Mouse (Mus musculus): ENCODE results near the gene Nprl2. TPM values are rescaled to one million over a fixed set of nuclear protein-coding genes. Genes with fewer than 3 reads are reported as not detected.

Nprl2 gene
- 41.9 and 48.0 TPM in 2 replicates for polyA plus RNA-seq (2015; fragmentation: Nextera tagmentation; extraction: Ambion mirVana)

DNA sequence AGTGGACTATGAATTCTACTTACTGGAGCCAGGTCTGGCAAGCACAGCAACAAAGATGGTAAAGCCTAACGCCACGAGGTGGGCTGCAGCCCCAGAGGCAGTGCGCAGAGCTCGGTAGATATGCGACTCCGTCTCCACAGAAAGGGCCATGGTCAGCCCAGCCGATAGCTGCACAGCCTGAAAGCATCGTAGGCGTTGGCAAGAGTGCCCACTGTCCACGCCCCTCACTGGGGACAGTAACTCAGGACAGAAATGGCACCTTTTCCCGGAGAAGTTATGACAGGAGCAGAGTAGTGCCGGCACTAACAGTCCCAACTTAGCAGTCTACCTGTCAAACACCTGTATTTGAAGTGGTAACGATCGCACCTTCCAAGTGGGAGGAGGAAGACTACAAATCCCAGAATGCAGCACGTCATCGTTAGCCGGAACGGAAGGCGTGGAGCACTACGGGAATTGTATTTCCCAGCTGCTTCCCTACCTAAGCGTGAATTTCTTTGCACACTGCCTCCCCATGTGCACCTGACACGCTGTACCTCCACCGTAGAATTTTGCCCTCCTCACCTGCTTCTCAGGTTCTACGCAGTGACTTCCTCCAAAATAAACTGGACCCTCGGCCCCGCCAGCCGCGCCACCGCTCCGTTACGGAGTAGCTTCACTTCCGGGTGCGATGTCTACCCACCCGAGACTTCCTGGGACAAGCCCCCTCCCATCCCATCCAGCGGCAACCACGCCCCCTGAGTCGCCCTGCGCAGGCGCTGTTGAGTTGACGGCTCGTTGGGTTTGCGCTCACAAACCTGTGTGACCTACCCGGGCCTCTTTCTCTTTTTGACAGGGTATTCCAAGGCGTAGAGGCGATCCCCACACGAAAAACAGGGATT lies at the start of gene Nprl2, which contains the start of gene Cyb561d2:
Gene Nprl2, plus strand, starts transcription at position 753 of the 878 bp plus-strand sequence.
Gene Cyb561d2, minus strand, starts transcription at position 720 of the 878 bp plus-strand sequence.
- Histone ChIP-seq H3K36me3 (peaks cover 56% of the 10 kb centered on the region), H3K4me2 (replicated peaks) (peak within 1 kb of the TSS; percentile 91), H3K27me3 (no peaks in the 10 kb centered on the region), H3K9me3 (replicated peaks) (no peaks in the 10 kb centered on the region), H3K4me3 (replicated peaks) (peak within 1 kb of the TSS; percentile 81), H3K4me1 (peaks cover 37% of the 10 kb centered on the region), H3K9ac (peak within 1 kb of the TSS; percentile 59), H3K27ac (replicated peaks) (peak within 1 kb of the TSS; percentile 75)
- peak; percentile 85 for ATAC-seq (ENCODE audit: insufficient number of reproducible peaks, low FRiP score, low TSS enrichment, low read depth)
- WGBS = under 1% methylated on average over 46 of the region's 46 CpGs

DNA sequence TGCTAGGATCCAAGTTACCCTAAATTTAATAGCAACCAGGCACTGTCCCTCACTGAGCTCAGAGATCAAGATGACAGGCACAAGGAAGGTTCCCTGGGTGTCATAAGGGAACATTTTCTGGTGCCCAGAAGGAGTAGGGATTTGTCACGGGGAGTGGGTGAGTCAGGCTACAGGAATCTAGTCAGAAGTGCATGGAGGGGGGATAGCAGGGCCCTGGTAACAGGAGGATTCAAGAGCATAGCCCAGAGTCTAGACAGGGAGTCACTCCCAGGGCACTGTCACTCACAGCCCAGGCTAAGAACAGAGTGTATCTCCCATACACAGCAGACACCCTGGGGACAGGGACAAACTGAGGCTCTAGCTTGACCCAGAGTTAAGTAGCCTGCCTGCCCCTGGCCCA lies 48.5 kb upstream of the Nprl2 start:
- H3K4me2 ChIP-seq (replicated peaks) = no peak overlapping the region
- no peaks in the 10 kb centered on the region for H3K27me3 ChIP-seq
- no peaks in the 10 kb centered on the region for H3K36me3 ChIP-seq
- peak; percentile 26; the same call in 1 of the 2 replicates for ATAC-seq (ENCODE audit: insufficient number of reproducible peaks, low FRiP score, low TSS enrichment, low read depth)
- no peak overlapping the region for H3K4me3 ChIP-seq (replicated peaks)
- no peak overlapping the region for H3K27ac ChIP-seq (replicated peaks)
- H3K9ac ChIP-seq = no peak overlapping the region
- H3K9me3 ChIP-seq (replicated peaks) = no peaks in the 10 kb centered on the region
- peaks cover 10% of the 10 kb centered on the region; the same call in 1 of the 2 replicates for H3K4me1 ChIP-seq
- WGBS = 4% methylated on average over 1 of the region's 1 CpGs

DNA sequence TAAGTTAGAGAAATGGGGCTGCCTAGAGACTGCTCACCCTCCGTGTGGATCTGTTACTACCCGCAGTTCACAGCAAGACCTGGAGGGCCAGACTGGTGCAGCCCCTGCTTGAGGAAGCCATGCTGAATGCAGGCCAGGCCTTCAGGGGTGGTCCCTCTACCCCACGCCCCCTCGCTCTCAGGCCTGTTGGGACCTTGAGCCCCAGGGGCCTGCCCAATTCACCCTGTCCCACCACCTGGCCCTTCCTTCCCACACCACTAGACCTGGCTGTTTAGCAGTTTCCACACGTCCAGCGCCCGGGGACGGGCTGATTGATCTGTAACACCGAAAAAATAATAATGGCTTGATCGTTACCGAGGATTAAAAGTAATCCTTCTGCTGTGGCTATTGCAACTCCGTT lies 47.8 kb upstream of the Nprl2 start:
- peaks cover 10% of the 10 kb centered on the region; the same call in 1 of the 2 replicates for H3K4me1 ChIP-seq
- no peak for ATAC-seq (ENCODE audit: insufficient number of reproducible peaks, low FRiP score, low TSS enrichment, low read depth)
- no peak overlapping the region for H3K9ac ChIP-seq
- no peak overlapping the region for H3K4me3 ChIP-seq (replicated peaks)
- H3K9me3 ChIP-seq (replicated peaks) = no peaks in the 10 kb centered on the region
- WGBS = 71% methylated on average over 12 of the region's 12 CpGs
- no peak overlapping the region for H3K4me2 ChIP-seq (replicated peaks)
- no peaks in the 10 kb centered on the region for H3K27me3 ChIP-seq
- no peaks in the 10 kb centered on the region for H3K36me3 ChIP-seq
- no peak overlapping the region for H3K27ac ChIP-seq (replicated peaks)

DNA sequence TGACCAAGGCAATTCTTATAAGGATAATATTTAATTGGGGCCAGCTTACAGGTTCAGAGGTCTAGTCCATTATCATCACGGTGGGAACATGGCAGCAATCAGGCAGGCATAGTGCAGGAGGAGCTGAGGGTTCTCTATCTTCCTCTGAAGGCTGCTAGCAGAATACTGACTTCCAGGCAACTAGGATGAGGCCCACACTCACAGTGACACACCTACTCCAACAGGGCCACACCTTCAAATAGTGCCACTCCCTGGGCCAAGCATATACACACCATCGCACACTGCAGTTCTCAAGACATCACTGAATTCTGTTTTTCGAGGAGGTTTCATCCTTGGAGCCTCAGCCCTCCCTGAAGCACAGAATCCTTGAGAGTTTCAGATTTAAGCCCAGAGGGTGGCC lies 45.7 kb upstream of the Nprl2 start:
- Histone ChIP-seq H3K36me3 (no peaks in the 10 kb centered on the region), H3K4me3 (replicated peaks) (no peak overlapping the region), H3K9ac (no peak overlapping the region), H3K4me2 (replicated peaks) (no peak overlapping the region), H3K9me3 (replicated peaks) (no peaks in the 10 kb centered on the region), H3K27me3 (no peaks in the 10 kb centered on the region), H3K27ac (replicated peaks) (no peak overlapping the region), H3K4me1 (0 out of 2 replicates have a peak, but pooled peaks cover 10% of the 10 kb centered on the region)
- WGBS = 81% methylated on average over 3 of the region's 3 CpGs
- ATAC-seq (ENCODE audit: insufficient number of reproducible peaks, low FRiP score, low TSS enrichment, low read depth) = no peak

DNA sequence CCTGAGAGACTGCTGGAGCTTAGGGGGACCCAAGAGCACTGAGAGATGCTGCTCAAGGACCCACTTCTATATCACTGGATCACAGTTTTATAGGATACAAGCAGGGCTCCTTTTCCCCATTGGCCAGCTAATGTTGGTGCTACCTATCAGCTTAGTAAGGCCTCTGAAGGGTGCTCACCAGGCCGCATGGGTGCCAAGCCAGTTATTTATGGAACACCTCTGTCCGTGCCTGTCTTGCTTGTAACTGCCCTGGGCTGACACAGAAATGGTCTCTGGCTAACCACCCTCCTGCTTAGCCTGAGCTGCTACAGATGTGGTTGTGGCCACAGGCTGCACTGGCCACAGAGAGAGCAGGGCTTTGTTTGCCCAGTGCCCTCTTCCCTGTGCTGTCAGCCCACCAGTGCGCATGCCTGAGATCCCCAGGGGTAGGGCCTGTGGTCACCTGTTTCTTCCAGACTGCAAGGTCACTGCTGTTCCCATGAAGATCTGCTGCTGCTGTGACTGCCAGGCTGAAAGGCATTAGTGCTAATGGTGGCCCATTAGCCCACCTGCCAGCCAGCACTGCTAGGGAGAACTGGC lies 41.2 kb upstream of the Nprl2 start:
- 82% methylated on average over 3 of the region's 3 CpGs for WGBS
- ATAC-seq (ENCODE audit: insufficient number of reproducible peaks, low FRiP score, low TSS enrichment, low read depth) = no peak
- Histone ChIP-seq H3K4me3 (replicated peaks) (no peak overlapping the region), H3K27ac (replicated peaks) (no peak overlapping the region), H3K9me3 (replicated peaks) (no peaks in the 10 kb centered on the region), H3K4me1 (no peaks in the 10 kb centered on the region), H3K27me3 (no peaks in the 10 kb centered on the region), H3K4me2 (replicated peaks) (no peak overlapping the region), H3K36me3 (no peaks in the 10 kb centered on the region), H3K9ac (no peak overlapping the region)

DNA sequence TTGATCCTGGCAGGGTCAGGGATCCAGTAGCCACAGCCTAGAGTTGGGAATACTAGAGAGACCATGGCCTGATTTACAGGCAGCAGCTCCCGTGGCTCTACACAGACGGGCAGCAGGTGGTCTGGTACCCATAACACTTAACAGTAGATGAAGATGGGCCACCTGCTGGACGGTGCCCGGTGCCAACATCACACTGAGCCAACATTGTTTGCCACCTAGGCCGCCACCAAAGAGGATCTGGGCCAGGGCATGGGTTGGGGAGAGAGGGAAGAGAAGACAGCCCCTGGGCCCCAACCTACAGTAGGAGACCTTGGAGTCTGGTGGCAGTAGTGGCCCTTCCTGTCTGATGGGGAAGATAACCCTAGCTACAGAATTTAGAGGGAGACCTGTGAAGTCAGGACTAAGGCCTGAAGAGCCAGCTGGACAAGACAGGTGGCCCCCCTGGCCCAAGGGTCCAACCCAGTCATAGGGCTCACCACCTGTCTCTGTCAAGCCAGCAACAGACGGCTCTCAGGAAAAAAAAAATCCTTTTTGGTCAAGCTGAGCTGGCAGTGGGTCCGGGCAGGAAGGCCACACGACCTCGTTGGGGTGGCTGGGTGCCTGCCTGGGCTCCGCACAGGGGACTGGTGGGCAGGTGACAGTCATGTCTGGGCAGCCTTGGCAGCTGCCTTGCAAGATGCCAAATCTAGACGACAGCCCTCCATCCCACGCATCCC lies 39.7 kb upstream of the Nprl2 start:
- no peak overlapping the region for H3K9ac ChIP-seq
- no peak overlapping the region for H3K4me2 ChIP-seq (replicated peaks)
- WGBS = 86% methylated on average over 12 of the region's 12 CpGs
- H3K4me1 ChIP-seq = peaks cover 3% of the 10 kb centered on the region
- H3K36me3 ChIP-seq = no peaks in the 10 kb centered on the region
- no peak for ATAC-seq (ENCODE audit: insufficient number of reproducible peaks, low FRiP score, low TSS enrichment, low read depth)
- no peaks in the 10 kb centered on the region for H3K9me3 ChIP-seq (replicated peaks)
- no peak overlapping the region for H3K4me3 ChIP-seq (replicated peaks)
- no peaks in the 10 kb centered on the region for H3K27me3 ChIP-seq
- H3K27ac ChIP-seq (replicated peaks) = no peak overlapping the region

DNA sequence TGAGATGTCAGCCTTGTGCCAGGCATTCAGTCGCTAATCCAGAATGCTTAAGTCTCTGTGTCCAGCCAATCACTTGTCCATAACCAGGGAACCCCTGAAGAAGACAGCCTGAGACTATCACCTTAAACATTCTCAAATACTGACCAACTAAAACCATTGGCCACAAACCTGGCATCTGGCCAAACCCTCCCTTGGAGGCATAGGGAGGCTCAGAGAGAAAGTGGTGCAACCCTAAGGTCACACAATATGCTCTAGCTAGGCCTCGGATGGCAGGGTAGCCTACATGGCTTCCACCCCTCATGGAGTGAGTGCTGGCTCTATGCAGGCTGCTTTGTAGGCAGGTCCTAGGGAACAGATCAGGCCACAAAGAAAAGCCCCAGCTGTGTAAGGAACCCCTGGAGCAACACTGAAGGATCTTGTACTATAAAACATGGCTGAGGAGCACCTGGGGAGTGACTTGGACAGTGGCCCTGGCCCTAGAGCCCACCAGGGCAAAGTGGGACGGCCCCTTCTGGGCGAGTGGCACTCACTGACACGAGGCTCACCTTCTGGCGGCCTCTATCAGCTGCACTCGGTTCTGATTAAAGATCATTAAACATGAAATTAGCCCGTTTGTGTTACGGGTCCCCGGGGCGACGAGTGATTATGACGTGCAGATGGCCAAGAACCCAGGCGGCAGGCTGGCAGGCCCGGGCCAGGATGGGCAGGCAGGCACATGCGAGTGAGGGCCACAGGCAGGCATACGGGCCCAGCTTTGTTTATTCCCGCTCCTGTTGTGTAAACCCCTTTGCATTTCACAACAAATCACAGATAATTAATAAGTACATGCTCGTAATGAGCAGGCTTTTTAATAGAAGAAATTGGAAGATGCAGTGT lies 37.1 kb upstream of the Nprl2 start:
- 56% methylated on average over 19 of the region's 19 CpGs for WGBS
- no peak overlapping the region for H3K27ac ChIP-seq (replicated peaks)
- no peak for ATAC-seq (ENCODE audit: insufficient number of reproducible peaks, low FRiP score, low TSS enrichment, low read depth)
- no peaks in the 10 kb centered on the region for H3K36me3 ChIP-seq
- peaks cover 29% of the 10 kb centered on the region for H3K4me1 ChIP-seq
- no peaks in the 10 kb centered on the region for H3K27me3 ChIP-seq
- H3K4me2 ChIP-seq (replicated peaks) = no peak overlapping the region
- H3K4me3 ChIP-seq (replicated peaks) = no peak overlapping the region
- H3K9ac ChIP-seq = no peak overlapping the region
- H3K9me3 ChIP-seq (replicated peaks) = no peaks in the 10 kb centered on the region

DNA sequence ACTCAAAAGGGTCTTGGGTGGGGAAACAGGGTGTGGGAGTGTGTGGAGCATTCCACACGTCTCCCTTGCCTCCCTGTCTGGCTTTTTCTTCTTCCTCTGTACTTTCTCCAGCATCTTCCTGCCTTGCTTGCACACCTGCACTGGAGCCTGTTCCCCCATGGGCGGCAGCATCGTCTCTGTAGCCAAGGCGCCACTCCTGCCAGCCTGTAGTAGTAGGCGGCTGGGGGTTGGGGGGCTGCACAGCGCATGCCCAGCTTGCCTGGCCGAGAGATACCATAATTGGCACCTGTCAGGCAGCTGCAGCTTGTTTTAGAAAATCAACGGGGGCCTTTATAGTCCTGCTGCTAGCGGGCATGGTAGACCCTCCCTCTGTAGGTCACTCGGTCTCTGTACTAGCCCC lies 33.8 kb upstream of the Nprl2 start:
- Histone ChIP-seq H3K4me1 (peaks cover 52% of the 10 kb centered on the region), H3K27me3 (no peaks in the 10 kb centered on the region), H3K4me2 (replicated peaks) (no peak overlapping the region), H3K9ac (no peak overlapping the region), H3K36me3 (no peaks in the 10 kb centered on the region), H3K9me3 (replicated peaks) (no peaks in the 10 kb centered on the region), H3K4me3 (replicated peaks) (no peak overlapping the region), H3K27ac (replicated peaks) (no peak overlapping the region)
- WGBS = 42% methylated on average over 10 of the region's 10 CpGs
- no peak for ATAC-seq (ENCODE audit: insufficient number of reproducible peaks, low FRiP score, low TSS enrichment, low read depth)

DNA sequence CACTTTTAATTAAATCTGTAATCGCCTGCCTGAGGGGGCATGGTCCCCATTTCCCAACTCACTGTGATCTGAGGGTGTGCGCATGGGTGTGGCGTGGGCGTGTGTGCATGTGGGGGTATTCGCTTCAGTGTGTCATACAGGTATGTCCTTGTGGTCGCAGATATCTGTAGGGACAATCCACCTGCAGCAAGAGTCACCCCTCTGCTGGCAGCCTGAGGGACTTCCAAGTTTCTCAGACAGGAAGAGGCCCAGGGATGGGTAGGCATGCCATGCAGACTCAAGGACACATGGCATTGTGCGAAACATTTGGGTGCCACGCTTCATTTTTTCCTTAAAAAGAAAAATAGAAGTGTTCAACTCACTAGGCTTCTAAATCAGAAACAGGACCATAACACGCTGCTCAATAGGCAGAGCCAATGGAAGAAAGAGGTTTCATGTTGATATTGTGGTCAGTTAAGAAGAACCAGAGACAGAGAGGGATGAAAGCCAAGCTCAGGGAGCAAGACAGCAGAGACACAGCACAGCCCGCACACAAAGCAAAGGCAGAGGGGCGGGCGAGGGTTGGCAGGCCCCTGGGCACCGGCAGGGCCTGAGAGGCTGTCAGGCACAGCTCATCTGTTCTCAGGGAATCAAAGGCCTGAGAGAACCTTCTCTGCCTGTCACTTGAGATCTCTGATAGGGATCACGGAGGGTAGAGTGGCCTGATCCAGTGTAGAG lies 31.5 kb upstream of the Nprl2 start:
- WGBS = 51% methylated on average over 14 of the region's 14 CpGs
- H3K27ac ChIP-seq (replicated peaks) = peak overlapping the region; percentile 68
- H3K4me2 ChIP-seq (replicated peaks) = no peak overlapping the region
- H3K27me3 ChIP-seq = no peaks in the 10 kb centered on the region; the same call in 1 of the 2 replicates
- no peaks in the 10 kb centered on the region for H3K36me3 ChIP-seq
- no peak overlapping the region for H3K9ac ChIP-seq
- no peaks in the 10 kb centered on the region for H3K9me3 ChIP-seq (replicated peaks)
- peaks cover 52% of the 10 kb centered on the region for H3K4me1 ChIP-seq
- H3K4me3 ChIP-seq (replicated peaks) = no peak overlapping the region
- peak; percentile 52; the same call in 1 of the 2 replicates for ATAC-seq (ENCODE audit: insufficient number of reproducible peaks, low FRiP score, low TSS enrichment, low read depth)

DNA sequence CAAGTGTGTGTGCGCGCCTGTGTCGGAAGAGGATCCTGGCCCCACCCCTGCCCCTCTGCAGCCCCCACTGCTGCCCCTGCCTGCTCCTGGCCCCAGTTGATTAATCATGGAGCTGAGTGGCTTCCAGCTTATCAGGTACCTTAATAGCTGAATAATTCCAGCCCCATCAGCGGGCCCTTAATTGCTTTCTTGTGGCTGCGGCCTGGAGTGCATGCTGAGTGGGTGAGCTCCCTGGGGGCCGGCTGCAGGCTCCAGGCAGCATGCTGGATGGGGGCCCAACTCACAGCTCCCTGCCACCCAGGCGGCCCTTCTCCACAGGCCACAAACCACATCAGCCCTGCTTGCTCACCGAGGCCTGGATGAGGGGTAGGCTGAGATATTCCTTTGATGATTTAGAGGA lies 30.6 kb upstream of the Nprl2 start:
- Histone ChIP-seq H3K4me1 (peaks cover 52% of the 10 kb centered on the region), H3K9ac (no peak overlapping the region), H3K4me2 (replicated peaks) (no peak overlapping the region), H3K9me3 (replicated peaks) (no peaks in the 10 kb centered on the region), H3K4me3 (replicated peaks) (no peak overlapping the region), H3K27me3 (no peaks in the 10 kb centered on the region; the same call in 1 of the 2 replicates), H3K36me3 (no peaks in the 10 kb centered on the region), H3K27ac (replicated peaks) (peak overlapping the region; percentile 68; the same call in 1 of the 2 replicates)
- ATAC-seq (ENCODE audit: insufficient number of reproducible peaks, low FRiP score, low TSS enrichment, low read depth) = 0 out of 2 replicates have a peak, but pooled peaks have one; percentile 25
- 44% methylated on average over 8 of the region's 8 CpGs for WGBS

All from embryonic facial prominence, embryonic 15.5 days (tissue).